Mouse (Mus musculus) WW6 (cell line): ENCODE measurements around the gene Gm20390.

Experiments used
- DNase-seq: peaks from one replicate; pipeline ENCODE4 v3.0.0-alpha.2; 2013; ENCODE audit warnings: low read depth, low spot score

Gm20390 gene

GRCm38 (mm10) chr11:93968005-93968847 lies at the start of gene Gm20390, which contains the start of gene Nme1:
Gm20390 (minus strand) TSS chr11:93968293.
Nme1 (minus strand) TSS chr11:93968521.
- peak; percentile 99 for DNase-seq

GRCm38 (mm10) chr11:94003346-94003745 lies 35.3 kb upstream of the Gm20390 start:
- no peak for DNase-seq

GRCm38 (mm10) chr11:93999276-93999675 lies 31.2 kb upstream of the Gm20390 start:
- DNase-seq, result no peak

GRCm38 (mm10) chr11:93997141-93997775 lies 29.2 kb upstream of the Gm20390 start:
- DNase-seq, result no peak

GRCm38 (mm10) chr11:93996306-93997140 lies 28.4 kb upstream of the Gm20390 start:
- no peak for DNase-seq

DNA sequence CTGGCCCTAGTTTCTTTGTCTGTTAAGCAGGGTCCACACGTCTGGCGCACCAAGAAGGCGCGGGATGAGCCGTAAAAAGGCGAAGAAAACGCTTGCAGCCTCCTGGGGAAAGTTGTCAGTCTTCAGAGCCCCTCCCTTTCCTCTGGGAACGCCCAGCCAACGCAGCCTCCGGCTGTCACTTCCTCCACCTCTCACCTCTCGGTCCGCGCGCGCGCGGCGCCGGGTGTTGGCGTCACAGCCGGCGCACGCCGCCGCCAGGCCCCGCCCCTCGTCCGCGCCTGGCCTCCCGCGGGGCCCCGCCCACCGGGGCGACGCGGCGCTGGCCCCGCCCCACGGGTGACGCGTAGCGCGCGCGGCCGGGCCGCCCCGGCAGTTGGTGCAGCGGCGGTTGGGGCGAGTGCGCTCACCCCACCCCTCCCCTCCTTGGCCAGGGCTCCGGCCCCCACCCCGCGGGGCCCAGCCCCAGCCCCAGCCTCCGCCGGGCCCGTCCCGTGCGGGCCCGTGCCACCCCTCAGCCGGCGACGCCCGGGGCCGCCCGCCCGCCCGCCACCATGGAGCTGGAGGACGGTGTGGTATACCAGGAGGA lies 27.7 kb upstream of the Gm20390 start, which contains the start of gene Spag9:
TSS of gene Spag9 (plus strand) at position 372 of the 586 bp plus-strand sequence.
- peak; percentile 90 for DNase-seq

DNA sequence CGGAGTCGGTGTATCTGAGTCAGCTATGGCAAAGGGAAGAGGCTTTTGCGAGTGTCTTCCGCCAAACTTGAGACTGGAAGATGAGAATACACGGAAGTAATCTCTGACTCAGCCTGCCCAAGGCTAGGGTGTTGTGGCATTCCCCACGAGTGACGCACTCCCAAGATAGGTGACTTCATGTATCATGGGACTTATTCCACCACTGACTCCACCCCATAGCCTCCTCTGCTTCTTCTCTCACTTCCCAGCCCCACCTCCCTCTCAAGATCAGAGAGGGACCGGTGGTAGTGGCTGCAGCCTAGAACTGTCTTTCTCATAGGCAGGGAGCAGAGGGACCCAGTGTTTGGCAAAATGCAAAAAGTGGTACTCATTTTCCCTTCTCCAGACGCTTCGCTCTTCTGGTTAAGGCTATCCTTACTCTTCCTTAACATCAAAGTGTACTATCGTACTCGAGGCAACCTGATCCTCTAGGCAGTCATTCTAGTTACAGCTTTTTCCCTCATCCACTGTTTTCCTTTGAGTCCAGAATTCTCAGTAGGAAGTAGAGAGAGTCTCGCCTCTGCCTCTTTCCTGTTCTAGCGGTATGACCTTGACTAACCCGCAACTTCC lies 27.1 kb upstream of the Gm20390 start:
- no peak for DNase-seq

DNA sequence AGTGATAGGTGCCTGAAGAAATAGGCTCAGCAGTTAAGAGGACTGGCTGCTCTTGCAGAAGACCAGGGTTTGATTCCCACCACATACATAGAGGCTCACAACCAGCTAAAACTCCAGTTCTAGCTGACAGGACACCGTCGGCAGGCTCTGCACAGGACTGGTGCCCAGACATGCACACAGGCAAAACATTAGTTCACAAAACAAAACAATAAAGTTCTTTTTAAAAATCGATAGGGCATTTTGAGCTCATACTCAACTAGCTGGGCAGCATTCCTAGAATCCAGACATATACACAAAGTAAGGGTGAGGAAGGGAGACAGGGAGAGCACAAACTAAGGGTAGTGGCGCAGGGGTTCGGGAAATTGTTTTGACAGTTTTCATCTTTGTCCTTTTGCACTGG lies 26.4 kb upstream of the Gm20390 start:
- no peak for DNase-seq

- no peak for DNase-seq
Observed at GRCm38 (mm10) chr11:93988328-93989062, 20.4 kb upstream of the Gm20390 start.

DNA sequence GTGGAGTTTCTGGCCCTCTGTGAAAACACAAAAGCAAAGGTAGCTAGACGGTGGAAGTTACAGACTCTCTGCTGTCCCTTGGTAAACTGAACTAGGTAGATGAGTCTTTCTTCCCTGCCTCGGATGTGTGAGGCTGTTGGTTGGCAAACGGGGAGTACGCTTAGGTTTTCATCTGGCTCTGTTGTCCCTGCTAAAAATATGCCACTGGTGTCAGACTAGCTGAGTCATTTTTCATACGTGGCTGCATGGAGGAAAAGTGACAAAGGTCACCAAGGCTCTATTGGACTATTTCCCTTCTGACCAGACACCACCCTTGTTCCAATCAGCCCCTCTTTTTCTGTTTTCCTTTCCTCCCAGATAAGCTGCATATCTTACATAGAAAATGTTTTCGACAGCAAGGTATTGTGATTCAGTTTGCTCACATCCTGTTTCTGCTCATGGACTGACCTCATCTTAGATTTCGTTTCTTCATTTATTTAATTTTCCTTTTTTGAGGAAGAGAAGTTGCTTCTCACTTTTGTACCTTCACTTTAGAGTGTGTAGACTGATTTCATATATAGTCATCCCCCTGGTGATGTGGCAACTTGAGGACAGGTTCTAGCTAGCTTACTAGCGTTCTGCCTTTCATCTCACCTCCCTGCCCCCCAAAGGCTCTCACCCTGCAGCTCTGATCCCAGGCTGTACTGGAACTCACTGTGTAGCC lies 19.7 kb upstream of the Gm20390 start:
- DNase-seq, result no peak

GRCm38 (mm10) chr11:93987026-93987425 lies 18.9 kb upstream of the Gm20390 start:
- DNase-seq, result no peak

- no peak for DNase-seq
Observed at GRCm38 (mm10) chr11:93986298-93986697, 18.2 kb upstream of the Gm20390 start.

- DNase-seq, result no peak
Observed at GRCm38 (mm10) chr11:93985265-93985664, 17.2 kb upstream of the Gm20390 start.

DNA sequence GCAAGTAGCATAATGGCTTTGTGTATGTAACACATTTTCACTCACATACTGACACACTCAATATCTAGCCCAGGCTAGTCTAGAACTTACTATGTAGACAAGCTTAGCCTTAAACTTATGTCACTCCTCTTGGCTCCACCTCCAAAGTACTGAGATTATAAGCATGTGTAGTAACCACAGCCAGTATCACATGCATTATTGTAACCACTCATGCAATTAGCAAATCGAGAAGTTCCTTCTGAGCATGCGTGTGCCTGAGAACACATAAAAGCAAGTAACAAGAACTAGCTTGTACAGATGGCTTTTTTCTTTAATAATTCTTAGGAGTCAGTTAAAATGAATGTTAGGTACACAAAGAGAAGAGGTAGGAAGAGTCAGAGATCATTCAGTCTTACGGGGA lies 16.5 kb upstream of the Gm20390 start:
- no peak for DNase-seq

- DNase-seq, result no peak
Observed at GRCm38 (mm10) chr11:93979502-93980049, 11.5 kb upstream of the Gm20390 start.

DNA sequence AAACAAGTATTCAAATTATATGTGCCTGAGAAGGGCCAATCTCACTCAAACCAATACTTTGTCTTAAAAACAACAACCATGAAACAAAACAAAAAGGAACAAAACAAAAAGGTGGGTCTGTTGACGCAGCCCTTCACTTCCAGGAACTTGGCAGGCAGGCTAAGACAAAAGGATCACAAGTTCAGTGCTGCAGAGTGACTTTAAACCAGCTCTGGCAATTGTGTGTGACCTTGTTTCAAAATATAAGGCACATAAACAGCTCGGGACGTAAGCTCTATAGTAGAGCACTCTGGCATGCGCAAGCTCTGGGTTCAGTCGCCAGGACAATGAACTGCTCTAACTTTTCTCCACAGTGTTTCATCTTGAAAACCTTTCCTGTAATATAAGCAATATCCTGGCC lies 4.9 kb upstream of the Gm20390 start:
- DNase-seq, result no peak

DNA sequence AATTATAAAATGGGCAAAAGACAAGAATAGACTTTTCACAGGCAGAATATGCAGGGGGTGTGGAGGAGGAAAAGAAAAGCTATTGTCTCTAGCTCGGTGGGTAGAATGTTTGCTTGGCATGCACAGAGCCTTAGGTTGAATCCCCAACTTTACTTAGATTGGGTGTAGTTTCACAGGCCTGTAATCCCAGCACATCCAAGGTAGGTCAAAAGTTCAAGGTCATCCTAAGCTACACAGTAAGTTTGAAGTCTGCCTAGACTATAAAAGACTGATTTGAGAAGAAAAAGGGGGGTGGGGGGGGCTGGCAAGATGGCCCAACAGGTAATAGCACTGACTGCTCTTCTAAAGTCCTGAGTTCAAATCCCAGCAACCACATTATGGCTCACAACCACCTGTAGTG lies 1.7 kb upstream of the Gm20390 start:
- no peak for DNase-seq

DNA sequence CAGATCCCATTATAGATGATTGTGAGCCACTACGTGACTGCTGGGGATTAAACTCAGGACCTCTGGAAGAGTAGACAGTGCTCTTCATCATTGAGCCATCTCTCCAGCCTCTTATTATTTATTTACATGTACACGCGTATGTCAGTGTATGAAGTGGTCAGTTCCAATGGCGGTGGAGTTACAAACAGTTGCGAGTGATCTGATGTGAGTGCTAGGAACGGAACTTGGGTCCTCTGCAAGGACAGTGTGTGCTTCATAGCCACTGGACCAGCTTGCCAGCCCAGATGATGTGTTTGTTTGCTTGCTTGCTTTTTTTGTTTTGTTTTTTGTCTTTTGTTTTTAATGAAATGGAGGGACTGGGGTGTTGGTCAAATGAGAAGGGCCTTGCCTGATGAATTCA lies 1.1 kb upstream of the Gm20390 start:
- DNase-seq, result no peak

DNA sequence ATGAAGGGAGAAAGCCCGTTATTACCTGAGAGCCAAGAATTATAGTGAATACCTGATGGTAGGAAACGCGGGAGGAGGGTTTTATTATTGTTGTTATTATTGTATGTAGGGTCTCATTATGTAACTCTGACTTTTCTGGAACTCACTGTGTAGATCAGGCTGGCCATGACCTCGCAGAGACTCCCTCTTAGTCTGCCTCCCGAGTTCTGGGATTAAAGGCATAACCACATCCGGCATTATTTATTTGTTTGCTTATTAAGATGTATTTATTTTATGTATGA lies 695 bp upstream of the Gm20390 start:
- no peak for DNase-seq

DNA sequence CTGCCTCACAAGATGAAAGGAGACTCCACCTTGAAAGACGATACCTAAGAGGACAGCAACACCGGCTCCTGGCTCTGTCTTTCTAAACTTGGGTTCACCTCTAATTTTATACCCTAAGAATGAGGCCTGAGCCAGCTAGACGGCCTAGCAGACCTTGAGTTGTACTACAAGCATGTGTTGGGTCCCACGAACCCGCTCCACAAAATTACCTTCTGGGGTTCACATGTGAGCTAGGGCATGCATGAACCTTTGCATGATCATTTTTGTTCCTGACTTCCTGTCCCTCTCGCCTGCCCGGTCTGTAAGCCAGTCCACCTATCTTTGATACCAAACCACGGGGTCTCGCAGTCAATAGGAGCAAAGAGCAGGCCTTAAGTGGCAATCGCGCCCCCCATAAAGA lies 712 bp downstream of the Gm20390 start:
- DNase-seq, result no peak
